Mouse (Mus musculus) layer of hippocampus, adult 11-12 months (tissue): ENCODE measurements around the gene Ccdc155.
A peak's percentile ranks its signal among the peaks of the same experiment; 100 is the strongest.

Source experiments
- DNase-seq: peaks from one replicate; pipeline ENCODE4 v3.0.0; 2022; ENCODE audit warnings: low spot score

Ccdc155 gene

GRCm38 (mm10) chr7:45204380-45205143, at the start of gene Ccdc155:
Gene Ccdc155, minus strand, starts transcription at chr7:45204892.
- peak; percentile 91 for DNase-seq

- no peak for DNase-seq
These were observed 49.1 kb upstream of the Ccdc155 start for GRCm38 (mm10) chr7:45253806-45254205.

- no peak for DNase-seq
These were observed 43.0 kb upstream of the Ccdc155 start for GRCm38 (mm10) chr7:45247666-45248065.

- no peak for DNase-seq
These were observed 36.7 kb upstream of the Ccdc155 start for GRCm38 (mm10) chr7:45241389-45241749.

GRCm38 (mm10) chr7:45240633-45241388, 36.1 kb upstream of the Ccdc155 start, which contains the start of gene Slc6a16:
Gene Slc6a16, plus strand, starts transcription at chr7:45241085.
- peak; percentile 58 for DNase-seq

GRCm38 (mm10) chr7:45240109-45240508, 35.4 kb upstream of the Ccdc155 start:
- DNase-seq, result no peak

- DNase-seq, result no peak
These were observed 34.2 kb upstream of the Ccdc155 start, which contains the start of gene Cd37 for GRCm38 (mm10) chr7:45238723-45239496. Gene Cd37, minus strand, starts transcription at chr7:45239115.

- no peak for DNase-seq
These were observed 33.3 kb upstream of the Ccdc155 start for GRCm38 (mm10) chr7:45237747-45238699.

GRCm38 (mm10) chr7:45235656-45236180, 31.0 kb upstream of the Ccdc155 start:
- no peak for DNase-seq

GRCm38 (mm10) chr7:45234922-45235571, 30.4 kb upstream of the Ccdc155 start:
- no peak for DNase-seq

GRCm38 (mm10) chr7:45234333-45234841, 29.7 kb upstream of the Ccdc155 start:
- peak; percentile 22 for DNase-seq

GRCm38 (mm10) chr7:45233580-45234332, 29.1 kb upstream of the Ccdc155 start:
- DNase-seq, result peak; percentile 72

- peak; percentile 21 for DNase-seq
These were observed 28.2 kb upstream of the Ccdc155 start for GRCm38 (mm10) chr7:45232716-45233465.

GRCm38 (mm10) chr7:45231941-45232340, 27.2 kb upstream of the Ccdc155 start:
- DNase-seq, result no peak

- DNase-seq, result no peak
These were observed 26.5 kb upstream of the Ccdc155 start for GRCm38 (mm10) chr7:45231192-45231591.

GRCm38 (mm10) chr7:45229459-45230203, 24.9 kb upstream of the Ccdc155 start:
- DNase-seq, result no peak

- no peak for DNase-seq
These were observed 24.4 kb upstream of the Ccdc155 start for GRCm38 (mm10) chr7:45229046-45229445.

GRCm38 (mm10) chr7:45228548-45228947, 23.9 kb upstream of the Ccdc155 start:
- no peak for DNase-seq
